Mouse (Mus musculus) G1E (cell line): ENCODE measurements around the gene Grin1.

ENCODE experiments used
- CTCF ChIP-seq: IDR thresholded peaks from 2 replicates; pipeline ENCODE4 v1.5.1; 2012; ENCODE audit warnings: low read depth, low read length, inconsistent platforms, mixed read lengths
- GATA2 ChIP-seq: IDR thresholded peaks from 2 replicates; pipeline ENCODE4 v1.6.1; 2012; ENCODE audit warnings: low read depth, low read length, inconsistent platforms, borderline replicate concordance
- POLR2AphosphoS5 ChIP-seq: IDR thresholded peaks from 2 replicates; pipeline ENCODE4 v1.6.1; 2012; ENCODE audit warnings: low read depth, low read length, inconsistent platforms; ENCODE audit not compliant: insufficient replicate concordance
- TAL1 ChIP-seq: conservative IDR thresholded peaks from 2 replicates; pipeline ENCODE4 v1.6.1; 2012; ENCODE audit warnings: low read depth, low read length, inconsistent platforms, mixed read lengths

- TF ChIP-seq CTCF (no peak), GATA2 (no peak), TAL1 (no peak), POLR2AphosphoS5 (no peak)
Measured at GRCm38 (mm10) chr2:25255284-25255779, 63.7 kb downstream of the Grin1 start, which contains the start of gene Tmem203.
